Mouse (Mus musculus) testis, adult 10 weeks (tissue): ENCODE measurements around the gene Pigu. TPM values are rescaled to one million over a fixed set of nuclear protein-coding genes. Genes with fewer than 3 reads are reported as not detected.

Experiments used
- polyA plus RNA-seq: library from polyadenylated mRNA; stranded (reverse); fragments of 350-450 nt; fragmentation: Illumina TruSeq; extraction: RNeasy Lipid Tissue Mini Kit (QIAGEN cat#74804); gene quantifications from one replicate; pipeline ENCODE4 v1.2.3, GENCODE M21; 2014; ENCODE audit warnings: low read depth, low replicate concordance

The Pigu gene
- polyA plus RNA-seq: 34.1 TPM

GRCm38 (mm10) chr2:155356971-155357591 lies at the start of gene Pigu:
Gene Pigu (minus strand): TSS chr2:155357430.

GRCm38 (mm10) chr2:155380261-155381059 lies 23.2 kb upstream of the Pigu start, which contains the start of gene Trp53inp2:
Gene Trp53inp2 (plus strand): TSS chr2:155381059.

GRCm38 (mm10) chr2:155276195-155276594 lies 81.0 kb downstream of the Pigu start, which contains the start of gene Map1lc3a:
Gene Map1lc3a (plus strand): TSS chr2:155276297.

GRCm38 (mm10) chr2:155236362-155236992 lies 120.8 kb downstream of the Pigu start, which contains the start of gene Dynlrb1:
Gene Dynlrb1 (plus strand): TSS chr2:155236533.

Other genes starting within 250 kb of the Pigu start
- 61.0 TPM for gene Itch, start 223.9 kb downstream of the Pigu start, polyA plus RNA-seq
- 38.5 TPM for gene Dynlrb1, start 120.9 kb downstream of the Pigu start, polyA plus RNA-seq
- 5.7 TPM for gene Map1lc3a, start 81.1 kb downstream of the Pigu start, polyA plus RNA-seq
- 99.8 TPM for gene Trp53inp2, start 23.6 kb upstream of the Pigu start, polyA plus RNA-seq
- 72.3 TPM for gene Ncoa6, start 116.5 kb upstream of the Pigu start, polyA plus RNA-seq
- 27.1 TPM for gene Acss2, start 160.5 kb upstream of the Pigu start, polyA plus RNA-seq
- 1.9 TPM for gene Ggt7, start 160.8 kb upstream of the Pigu start, polyA plus RNA-seq
- 1.1 TPM for gene Gss, start 235.4 kb upstream of the Pigu start, polyA plus RNA-seq